Mouse (Mus musculus): ENCODE data around the gene Gm10217. TPM values are rescaled to one million over a fixed set of nuclear protein-coding genes. Genes with fewer than 3 reads are reported as not detected.

Gm10217 gene
- not detected in 2 replicates for polyA plus RNA-seq (2012; rRNA removed)

GRCm38 (mm10) chr8:9863951-9864350 lies at the start of gene Gm10217:
Gene Gm10217, plus strand, starts transcription at chr8:9864251.

Other genes with a start within 250 kb of the Gm10217 start
- 5.7 and 5.8 TPM in 2 replicates for gene Fam155a, start 93.1 kb upstream of the Gm10217 start, polyA plus RNA-seq (2012; rRNA removed)
- 8.6 and 8.7 TPM in 2 replicates for gene Lig4, start 113.4 kb downstream of the Gm10217 start, polyA plus RNA-seq (2012; rRNA removed)
- gene Abhd13, start 113.5 kb downstream of the Gm10217 start, polyA plus RNA-seq (2012; rRNA removed), result 7.6 and 12.8 TPM in 2 replicates
- 0.89 and 0.97 TPM in 2 replicates for gene Tnfsf13b, start 142.2 kb downstream of the Gm10217 start, polyA plus RNA-seq (2012; rRNA removed)

All from central nervous system, embryonic 11.5 days (tissue).